Comparison of ENCODE assay signal across 34 mouse cellular contexts in the genomic region with DNA sequence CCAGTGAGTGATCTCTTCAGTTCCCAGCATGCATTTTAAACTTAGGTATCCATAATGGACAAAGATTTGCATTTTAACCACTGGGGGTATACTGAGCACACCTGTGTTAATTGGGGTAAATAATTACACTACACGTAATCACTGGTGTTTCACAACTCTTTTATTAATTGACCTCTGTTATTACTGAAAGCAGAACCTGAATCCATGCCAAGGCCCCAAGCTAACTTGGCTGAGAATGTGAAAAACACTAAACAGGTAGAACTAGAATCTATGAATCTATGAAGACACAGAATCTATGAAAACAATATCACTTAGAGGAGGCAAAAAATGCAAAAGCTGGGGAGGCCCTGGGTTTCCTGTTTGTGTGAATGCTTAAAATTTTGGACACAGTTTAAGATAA. TPM values are rescaled to one million over a fixed set of nuclear protein-coding genes. Genes with fewer than 3 reads are reported as not detected.
"Had no signal": no experiment of that assay in that cellular context is flagged by ENCODE, and none has a peak within 500 bp of the region (broad histone marks: within the 10 kb centered on the region; RNA-seq: fewer than 3 reads in every experiment).

No protein-coding gene starts in this region.

- H3K27me3 ChIP-seq: heart, embryonic 12.5 days; hindbrain, embryonic 13.5 days; hindbrain, embryonic 15.5 days; limb, embryonic 13.5 days; limb, embryonic 15.5 days; liver, embryonic 12.5 days had no signal

- H3K4me3 ChIP-seq: heart, embryonic 10.5 days; heart, embryonic 12.5 days; hindbrain, embryonic 13.5 days; hindbrain, embryonic 15.5 days; limb, embryonic 13.5 days; limb, embryonic 15.5 days; liver, embryonic 12.5 days had no signal

- H3K9ac ChIP-seq: forebrain, postnatal 0 days; heart, embryonic 12.5 days; hindbrain, embryonic 13.5 days; hindbrain, embryonic 15.5 days; limb, embryonic 13.5 days; limb, embryonic 15.5 days; liver, embryonic 12.5 days; liver, embryonic 14.5 days had no signal

- H3K4me1 ChIP-seq: heart, embryonic 10.5 days; limb, embryonic 13.5 days; limb, embryonic 15.5 days; liver, embryonic 12.5 days had no signal

- H3K4me2 ChIP-seq: heart, embryonic 12.5 days; hindbrain, embryonic 13.5 days; hindbrain, embryonic 15.5 days; limb, embryonic 13.5 days; limb, embryonic 15.5 days; liver, embryonic 12.5 days had no signal

- DNase-seq: forebrain, postnatal 0 days; gastrocnemius, postnatal 14 days; gastrocnemius, postnatal 36 days; heart, adult 18-20 months; heart, postnatal 10 days; heart, postnatal 36 days; layer of hippocampus, adult 9-11 months; layer of hippocampus, postnatal 36 days; left cerebral cortex, postnatal 4 days; lung, adult 18-20 months had no signal

- ATAC-seq: forebrain, postnatal 0 days; hindbrain, postnatal 0 days; intestine, embryonic 16.5 days; liver, embryonic 12.5 days had no signal

- H3K27ac ChIP-seq: heart, embryonic 10.5 days; hindbrain, embryonic 13.5 days; hindbrain, embryonic 15.5 days; hindbrain, postnatal 0 days; kidney, postnatal 0 days; limb, embryonic 13.5 days; liver, embryonic 12.5 days; liver, embryonic 14.5 days had no signal

- H3K9me3 ChIP-seq: heart, embryonic 10.5 days; heart, embryonic 12.5 days; hindbrain, embryonic 13.5 days; hindbrain, embryonic 15.5 days; limb, embryonic 13.5 days; limb, embryonic 15.5 days; liver, embryonic 12.5 days had no signal

RNA-seq across cellular contexts. Expression of a gene that starts 44.5 kb away (rescaled TPM):
- total RNA-seq: gastrocnemius, adult 18-20 months; gastrocnemius, adult 8-10 months; gastrocnemius, postnatal 14 days; gastrocnemius, postnatal 36 days; heart, adult 18-20 months; heart, adult 8-10 months; heart, postnatal 10 days; heart, postnatal 36 days; hematopoietic stem cell, adult 5-6 weeks had no signal
- polyA plus RNA-seq: hindbrain, embryonic 11.5 days; intestine, embryonic 16.5 days had no signal

RNA-seq across cellular contexts. Expression of a gene that starts 48.1 kb away (rescaled TPM):
- total RNA-seq: forebrain, postnatal 0 days; gastrocnemius, adult 18-20 months; gastrocnemius, adult 8-10 months; gastrocnemius, postnatal 14 days; gastrocnemius, postnatal 36 days; heart, adult 18-20 months; heart, adult 8-10 months; heart, postnatal 10 days; heart, postnatal 36 days; hematopoietic stem cell, adult 5-6 weeks; layer of hippocampus, adult 8-10 months; layer of hippocampus, postnatal 36 days had no signal
- polyA plus RNA-seq: forebrain, postnatal 0 days; gonadal fat pad, adult 2 months; heart, embryonic 10.5 days; heart, embryonic 12.5 days; heart, embryonic 14.5 days; heart, embryonic 16.5 days; hindbrain, embryonic 11.5 days; hindbrain, embryonic 13.5 days; hindbrain, embryonic 15.5 days; intestine, embryonic 14.5 days; intestine, embryonic 16.5 days; kidney, postnatal 0 days; large intestine, adult 2 months; limb, embryonic 11.5 days; limb, embryonic 13.5 days; limb, embryonic 15.5 days; liver, embryonic 12.5 days; liver, embryonic 14.5 days; liver, embryonic 16.5 days had no signal
